Mouse (Mus musculus) limb, embryonic 12.5 days (tissue): ENCODE results near the gene Vps41. TPM values are rescaled to one million over a fixed set of nuclear protein-coding genes. Genes with fewer than 3 reads are reported as not detected.

Source experiments
- ATAC-seq: fragments of 200-750 bp; cut with Nextera tagmentation; 2 replicates; pipeline ENCODE4 v1.8.0; 2017; ENCODE audit warnings: low read depth, moderate TSS enrichment; ENCODE audit not compliant: insufficient number of reproducible peaks, insufficient read depth, low FRiP score, low TSS enrichment
- H3K27ac ChIP-seq: fragments of 300-500 bp; sonication (generic); 2 replicates; pipeline ENCODE4 v1.5.1; 2016; ENCODE audit warnings: mild to moderate bottlenecking, moderate library complexity
- H3K27me3 ChIP-seq: fragments of 300-500 bp; sonication (generic); 2 replicates; pipeline ENCODE4 v1.6.1; 2016; ENCODE audit warnings: mild to moderate bottlenecking, moderate library complexity
- H3K36me3 ChIP-seq: fragments of 300-500 bp; sonication (generic); 2 replicates; pipeline ENCODE4 v1.6.1; 2016; ENCODE audit warnings: mild to moderate bottlenecking, moderate library complexity
- H3K4me1 ChIP-seq: fragments of 300-500 bp; sonication (generic); replicated peaks from 2 replicates; pipeline ENCODE4 v1.6.1; 2016
- H3K4me2 ChIP-seq: fragments of 300-500 bp; sonication (generic); 2 replicates; pipeline ENCODE4 v1.6.1; 2016; ENCODE audit warnings: mild to moderate bottlenecking, moderate library complexity
- H3K4me3 ChIP-seq: fragments of 300-500 bp; sonication (generic); replicated peaks from 2 replicates; pipeline ENCODE4 v1.5.1; 2016; ENCODE audit warnings: mild to moderate bottlenecking
- H3K9ac ChIP-seq: fragments of 300-500 bp; sonication (generic); replicated peaks from 2 replicates; pipeline ENCODE4 v1.6.1; 2016; ENCODE audit warnings: mild to moderate bottlenecking, moderate library complexity
- H3K9me3 ChIP-seq: fragments of 300-500 bp; sonication (generic); 2 replicates; pipeline ENCODE4 v1.6.1; 2016; ENCODE audit warnings: mild to moderate bottlenecking, moderate library complexity
- WGBS: fragments of 180-500 bp; shearing (Covaris S2); methylation state at CpG from one replicate; pipeline ENCODE4 v1.1.7; 2016; 5-methylcytosine and 5-hydroxymethylcytosine counted together
- polyA plus RNA-seq: library from polyadenylated mRNA; unstranded; fragments of >200 nt; fragmentation: Nextera tagmentation; extraction: Ambion mirVana; gene quantifications from 2 replicates; pipeline ENCODE4 v1.2.1, GENCODE M21; 2016

Gene Vps41
- polyA plus RNA-seq = 73.1 and 73.9 TPM in 2 replicates

DNA sequence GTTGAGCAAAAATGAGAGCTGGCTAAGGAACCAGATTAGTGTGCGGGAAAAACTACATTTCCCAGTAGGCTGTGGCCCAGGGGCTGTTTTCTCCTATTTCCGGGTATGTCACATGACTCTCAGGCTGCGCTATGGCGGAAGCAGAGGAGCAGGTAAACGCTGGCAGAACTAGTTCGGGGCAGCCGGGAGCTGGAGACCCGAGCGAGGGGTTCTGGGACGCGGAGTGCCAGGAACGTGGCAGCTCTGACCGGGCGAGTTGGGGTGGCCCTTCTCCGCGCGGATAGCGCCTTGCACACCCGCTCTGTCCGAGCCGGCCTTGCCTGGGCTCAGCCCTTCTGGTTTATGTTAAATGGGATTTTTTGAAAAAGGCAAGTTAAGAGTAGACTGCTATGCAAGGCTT, at the start of gene Vps41:
Gene Vps41 (plus strand): TSS at position 102 of the 400 bp plus-strand sequence.
- WGBS = under 1% methylated on average over 21 of the region's 21 CpGs
- H3K4me3 ChIP-seq = peak within 1 kb of the TSS; percentile 79
- H3K4me1 ChIP-seq = peaks cover 10% of the 10 kb centered on the region
- H3K9me3 ChIP-seq = no peaks in the 10 kb centered on the region
- H3K4me2 ChIP-seq = peak within 1 kb of the TSS; percentile 56
- H3K36me3 ChIP-seq = no peaks in the 10 kb centered on the region
- H3K27ac ChIP-seq = no peak within 1 kb of the TSS
- H3K9ac ChIP-seq = peak within 1 kb of the TSS; percentile 69
- peak; percentile 99 for ATAC-seq
- no peaks in the 10 kb centered on the region for H3K27me3 ChIP-seq

GRCm38 (mm10) chr13:18698518-18699065, 18.5 kb upstream of the Vps41 start:
- Histone ChIP-seq H3K36me3 (no peaks in the 10 kb centered on the region), H3K9me3 (no peaks in the 10 kb centered on the region), H3K4me2 (0 out of 2 replicates have a peak overlapping the region, but pooled peaks have one; percentile 15), H3K4me3 (no peak overlapping the region), H3K27ac (no peak overlapping the region), H3K27me3 (no peaks in the 10 kb centered on the region), H3K9ac (no peak overlapping the region), H3K4me1 (no peaks in the 10 kb centered on the region)
- WGBS = 44% methylated on average over 7 of the region's 7 CpGs
- 0 out of 2 replicates have a peak, but pooled peaks have one; percentile 37 for ATAC-seq

GRCm38 (mm10) chr13:18711685-18712084, 5.4 kb upstream of the Vps41 start:
- Histone ChIP-seq H3K9me3 (no peaks in the 10 kb centered on the region), H3K27me3 (no peaks in the 10 kb centered on the region), H3K27ac (no peak overlapping the region), H3K36me3 (no peaks in the 10 kb centered on the region), H3K4me3 (no peak overlapping the region), H3K4me2 (no peak overlapping the region), H3K9ac (no peak overlapping the region), H3K4me1 (no peaks in the 10 kb centered on the region)
- ATAC-seq = no peak
- WGBS = 81% methylated on average over 1 of the region's 1 CpGs

DNA sequence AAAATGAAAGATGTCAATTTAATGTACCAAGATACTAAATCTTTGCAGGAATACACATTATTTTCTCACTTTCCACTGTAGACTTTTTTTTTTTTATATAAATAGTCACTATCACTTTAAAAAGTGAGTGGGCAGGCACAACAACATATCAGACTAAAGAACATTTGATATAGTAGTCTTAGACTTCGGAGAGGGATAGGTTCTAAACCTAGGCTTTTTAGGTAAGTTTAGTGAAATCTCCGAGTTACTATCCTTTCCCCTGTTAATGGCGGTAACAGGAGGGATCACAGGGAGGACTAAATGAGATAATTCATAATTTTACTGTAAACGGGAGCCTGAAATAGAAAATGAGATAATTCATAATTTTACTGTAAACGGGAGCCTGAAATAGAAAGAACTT, 379 bp upstream of the Vps41 start:
- 46% methylated on average over 5 of the region's 5 CpGs for WGBS
- Histone ChIP-seq H3K27me3 (no peaks in the 10 kb centered on the region), H3K4me3 (no peak overlapping the region), H3K9me3 (no peaks in the 10 kb centered on the region), H3K27ac (no peak overlapping the region), H3K9ac (no peak overlapping the region), H3K4me1 (peaks cover 10% of the 10 kb centered on the region), H3K4me2 (peak overlapping the region; percentile 56; the same call in 1 of the 2 replicates), H3K36me3 (no peaks in the 10 kb centered on the region)
- no peak for ATAC-seq

DNA sequence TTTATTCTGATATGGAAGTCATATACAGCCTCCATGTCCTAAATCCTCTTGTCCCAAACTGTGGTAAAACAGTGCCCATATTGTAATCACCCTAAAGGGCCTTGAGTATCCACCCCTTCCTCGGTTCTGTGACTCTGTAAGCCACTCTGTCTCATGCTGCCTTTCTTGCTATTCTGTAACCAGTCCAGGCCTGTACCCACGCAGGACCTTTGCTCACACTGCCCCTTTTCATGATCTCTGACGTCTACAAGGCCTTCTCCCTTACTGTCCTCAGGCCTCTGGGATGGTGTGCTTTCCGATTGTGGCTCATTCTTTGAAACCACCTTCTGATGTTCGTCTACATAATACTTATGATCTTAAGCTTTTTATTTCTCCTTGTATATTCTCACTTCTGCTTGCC, 1.4 kb downstream of the Vps41 start:
- 79% methylated on average over 5 of the region's 5 CpGs for WGBS
- no peak overlapping the region for H3K4me2 ChIP-seq
- no peaks in the 10 kb centered on the region for H3K9me3 ChIP-seq
- no peak overlapping the region for H3K9ac ChIP-seq
- ATAC-seq = no peak
- peaks cover 10% of the 10 kb centered on the region for H3K4me1 ChIP-seq
- H3K27me3 ChIP-seq = no peaks in the 10 kb centered on the region
- H3K36me3 ChIP-seq = peaks cover 6% of the 10 kb centered on the region; the same call in 1 of the 2 replicates
- H3K27ac ChIP-seq = no peak overlapping the region
- no peak overlapping the region for H3K4me3 ChIP-seq

- Histone ChIP-seq H3K9me3 (no peaks in the 10 kb centered on the region), H3K27ac (no peak overlapping the region), H3K27me3 (no peaks in the 10 kb centered on the region), H3K4me1 (no peaks in the 10 kb centered on the region), H3K4me3 (no peak overlapping the region), H3K36me3 (peaks cover 12% of the 10 kb centered on the region), H3K4me2 (no peak overlapping the region), H3K9ac (no peak overlapping the region)
- ATAC-seq = no peak
- 88% methylated on average over 3 of the region's 3 CpGs for WGBS
Observed at GRCm38 (mm10) chr13:18730666-18731065, 13.6 kb downstream of the Vps41 start.

- Histone ChIP-seq H3K36me3 (peaks cover 24% of the 10 kb centered on the region), H3K9ac (no peak overlapping the region), H3K4me1 (no peaks in the 10 kb centered on the region), H3K4me3 (no peak overlapping the region), H3K27me3 (no peaks in the 10 kb centered on the region), H3K9me3 (0 out of 2 replicates have a peak, but pooled peaks cover 5% of the 10 kb centered on the region), H3K27ac (no peak overlapping the region), H3K4me2 (no peak overlapping the region)
- no peak for ATAC-seq
- WGBS = 73% methylated on average over 1 of the region's 1 CpGs
Observed at GRCm38 (mm10) chr13:18736590-18736989, 19.5 kb downstream of the Vps41 start.

GRCm38 (mm10) chr13:18743575-18744265, 26.6 kb downstream of the Vps41 start:
- no peak for ATAC-seq
- H3K36me3 ChIP-seq = peaks cover 25% of the 10 kb centered on the region
- 0 out of 2 replicates have a peak, but pooled peaks cover 5% of the 10 kb centered on the region for H3K9me3 ChIP-seq
- no peak overlapping the region for H3K27ac ChIP-seq
- H3K9ac ChIP-seq = no peak overlapping the region
- H3K4me1 ChIP-seq = no peaks in the 10 kb centered on the region
- 83% methylated on average over 16 of the region's 16 CpGs for WGBS
- no peak overlapping the region for H3K4me2 ChIP-seq
- no peaks in the 10 kb centered on the region for H3K27me3 ChIP-seq
- H3K4me3 ChIP-seq = no peak overlapping the region

DNA sequence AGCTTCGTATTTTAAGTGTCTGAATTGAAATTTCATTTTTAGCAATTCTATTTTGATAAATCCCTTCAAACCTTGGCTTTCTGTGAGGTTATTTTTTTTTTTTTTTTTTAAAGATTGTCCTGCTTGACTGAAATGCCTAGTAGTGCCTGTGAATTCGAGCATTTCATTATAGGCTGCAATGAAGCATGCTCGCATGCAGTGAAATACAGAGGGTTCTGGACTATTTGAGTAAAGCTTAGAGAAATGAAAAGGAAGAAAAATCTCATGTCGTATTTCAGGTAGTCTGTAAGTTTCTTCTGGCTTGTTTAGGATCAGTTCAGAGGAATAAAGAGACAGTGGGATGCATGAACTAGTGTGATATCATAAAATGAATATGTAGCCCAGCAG, 27.2 kb downstream of the Vps41 start:
- no peak overlapping the region for H3K4me2 ChIP-seq
- no peak overlapping the region for H3K27ac ChIP-seq
- ATAC-seq = no peak
- H3K4me3 ChIP-seq = no peak overlapping the region
- H3K4me1 ChIP-seq = no peaks in the 10 kb centered on the region
- H3K9ac ChIP-seq = no peak overlapping the region
- H3K27me3 ChIP-seq = no peaks in the 10 kb centered on the region
- H3K36me3 ChIP-seq = peaks cover 24% of the 10 kb centered on the region
- 0 out of 2 replicates have a peak, but pooled peaks cover 5% of the 10 kb centered on the region for H3K9me3 ChIP-seq
- 87% methylated on average over 4 of the region's 4 CpGs for WGBS

- 77% methylated on average over 3 of the region's 3 CpGs for WGBS
- no peak for ATAC-seq
- Histone ChIP-seq H3K27ac (no peak overlapping the region), H3K36me3 (no peaks in the 10 kb centered on the region), H3K27me3 (no peaks in the 10 kb centered on the region), H3K9ac (no peak overlapping the region), H3K9me3 (no peaks in the 10 kb centered on the region), H3K4me2 (no peak overlapping the region), H3K4me1 (no peaks in the 10 kb centered on the region), H3K4me3 (no peak overlapping the region)
Observed at GRCm38 (mm10) chr13:18757958-18758357, 40.9 kb downstream of the Vps41 start.

GRCm38 (mm10) chr13:18759361-18760056, 42.4 kb downstream of the Vps41 start:
- Histone ChIP-seq H3K36me3 (no peaks in the 10 kb centered on the region), H3K27ac (no peak overlapping the region), H3K4me3 (no peak overlapping the region), H3K9ac (no peak overlapping the region), H3K27me3 (no peaks in the 10 kb centered on the region), H3K4me1 (no peaks in the 10 kb centered on the region), H3K9me3 (no peaks in the 10 kb centered on the region), H3K4me2 (no peak overlapping the region)
- ATAC-seq = no peak
- WGBS = 86% methylated on average over 5 of the region's 5 CpGs
